Mouse (Mus musculus) MEL (cell line): ENCODE measurements around the gene Nudt9. TPM values are rescaled to one million over a fixed set of nuclear protein-coding genes. Genes with fewer than 3 reads are reported as not detected.
A peak's percentile ranks its signal among the peaks of the same experiment; 100 is the strongest.

Experiments
- DNase-seq: peaks from one replicate; pipeline ENCODE4 v3.0.0; 2011; ENCODE audit warnings: low read depth, low spot score
- H3K27ac ChIP-seq: 2 replicates; pipeline ENCODE4 v1.5.1; 2012; ENCODE audit warnings: low read depth, mild to moderate bottlenecking, control low read depth, low read length, moderate library complexity; ENCODE audit not compliant: control insufficient read depth
- H3K27me3 ChIP-seq, 2 experiments: fragments of 150-350 bp in 1 of 2; sonication (generic) in 1 of 2; 2 replicates each; pipeline ENCODE4 v1.6.1; 2012; ENCODE audit warnings: low read length in 2 of 2, mild to moderate bottlenecking in 2 of 2, improper control_type of control experiment in 1 of 2, moderate library complexity in 1 of 2; ENCODE audit not compliant: insufficient read depth in 2 of 2, control insufficient read depth in 1 of 2
- H3K36me3 ChIP-seq, 2 experiments: 2 replicates each; pipeline ENCODE4 v1.6.1; 2012 to 2014; ENCODE audit warnings: low read length in 2 of 2, improper control_type of control experiment in 1 of 2, inconsistent platforms in 1 of 2, mild to moderate bottlenecking in 1 of 2; ENCODE audit not compliant: insufficient read depth in 2 of 2, control insufficient read depth in 1 of 2
- H3K4me1 ChIP-seq, 2 experiments: fragments of 150-350 bp in 1 of 2; sonication (generic) in 1 of 2; 2 replicates each; pipeline ENCODE4 v1.6.1; 2012; ENCODE audit warnings: low read length in 2 of 2, improper control_type of control experiment in 1 of 2, mild to moderate bottlenecking in 1 of 2; ENCODE audit not compliant: insufficient read depth in 2 of 2, control insufficient read depth in 1 of 2
- H3K4me3 ChIP-seq, 2 experiments: fragments of 150-350 bp in 1 of 2; sonication (generic) in 1 of 2; 2 replicates each; pipeline ENCODE4 v1.5.1; 2012; ENCODE audit warnings: low read depth in 2 of 2, low read length in 2 of 2, mild to moderate bottlenecking in 2 of 2, moderate library complexity in 2 of 2, control low read depth in 1 of 2, improper control_type of control experiment in 1 of 2; ENCODE audit not compliant: control insufficient read depth in 1 of 2, insufficient read depth in 1 of 2
- H3K79me2 ChIP-seq: 2 replicates; pipeline ENCODE4 v1.6.1; 2012; ENCODE audit warnings: mild to moderate bottlenecking, low read length, moderate library complexity; ENCODE audit not compliant: control insufficient read depth, poor library complexity, insufficient read depth
- H3K9ac ChIP-seq: 2 replicates; pipeline ENCODE4 v1.6.1; 2012; ENCODE audit warnings: low read depth, mild to moderate bottlenecking, control low read depth, low read length, moderate library complexity; ENCODE audit not compliant: control insufficient read depth, poor library complexity, severe bottlenecking
- H3K9me3 ChIP-seq: fragments of 150-350 bp; sonication (generic); replicated peaks from 2 replicates; pipeline ENCODE4 v1.6.1; 2012; ENCODE audit warnings: mild to moderate bottlenecking, low read length, improper control_type of control experiment, moderate library complexity; ENCODE audit not compliant: insufficient read depth
- BHLHE40 ChIP-seq: IDR thresholded peaks from 2 replicates; pipeline ENCODE4 v1.6.1; 2012; ENCODE audit warnings: low read depth, mild to moderate bottlenecking, inconsistent platforms, low read length, improper control_type of control experiment, borderline replicate concordance
- CHD1 ChIP-seq: IDR thresholded peaks from 2 replicates; pipeline ENCODE4 v1.6.1; 2012; ENCODE audit warnings: low read depth, mild to moderate bottlenecking, inconsistent platforms, low read length, improper control_type of control experiment
- CHD2 ChIP-seq: IDR thresholded peaks from 2 replicates; pipeline ENCODE4 v1.6.1; 2011; ENCODE audit warnings: low read length, improper control_type of control experiment
- CTCF ChIP-seq, 3 experiments: IDR thresholded peaks in 2 of 3; conservative IDR thresholded peaks in 1 of 3; 2 replicates each; pipeline ENCODE4 v1.5.1; 2011 to 2012; ENCODE audit warnings: low read length in 3 of 3, low read depth in 2 of 3, mild to moderate bottlenecking in 2 of 3, improper control_type of control experiment in 1 of 3, inconsistent platforms in 1 of 3, mixed read lengths in 1 of 3, moderate library complexity in 1 of 3; ENCODE audit not compliant: control insufficient read depth in 1 of 3, insufficient read depth in 1 of 3, poor library complexity in 1 of 3, severe bottlenecking in 1 of 3
- E2F4 ChIP-seq: IDR thresholded peaks from 2 replicates; pipeline ENCODE4 v1.6.1; 2011; ENCODE audit warnings: low read depth, low read length, improper control_type of control experiment, borderline replicate concordance
- ELF1 ChIP-seq: IDR thresholded peaks from 2 replicates; pipeline ENCODE4 v1.6.1; 2014; ENCODE audit warnings: low read depth, mild to moderate bottlenecking, inconsistent platforms, low read length, improper control_type of control experiment, moderate library complexity
- EP300 ChIP-seq, 2 experiments: IDR thresholded peaks; 2 replicates each; pipeline ENCODE4 v1.6.1; 2011; ENCODE audit warnings: improper control_type of control experiment in 2 of 2, low read length in 2 of 2, low read depth in 1 of 2, mild to moderate bottlenecking in 1 of 2
- ETS1 ChIP-seq: IDR thresholded peaks from 2 replicates; pipeline ENCODE4 v1.6.1; 2012; ENCODE audit warnings: low read depth, mild to moderate bottlenecking, inconsistent platforms, low read length, improper control_type of control experiment, moderate library complexity
- GABPA ChIP-seq: IDR thresholded peaks from 2 replicates; pipeline ENCODE4 v1.6.1; 2012; ENCODE audit warnings: low read depth, mild to moderate bottlenecking, inconsistent platforms, low read length, improper control_type of control experiment, moderate library complexity
- GATA1 ChIP-seq: IDR thresholded peaks from 2 replicates; pipeline ENCODE4 v1.6.1; 2011; ENCODE audit warnings: low read depth, low read length, improper control_type of control experiment
- JUND ChIP-seq: IDR thresholded peaks from 2 replicates; pipeline ENCODE4 v1.6.1; 2011; ENCODE audit warnings: low read depth, mild to moderate bottlenecking, improper control_type of control experiment, low read length
- KAT2A ChIP-seq: conservative IDR thresholded peaks from 2 replicates; pipeline ENCODE4 v1.6.1; 2012; ENCODE audit warnings: low read depth, low read length, improper control_type of control experiment, inconsistent platforms
- MAFK ChIP-seq: IDR thresholded peaks from 2 replicates; pipeline ENCODE4 v1.6.1; 2011; ENCODE audit warnings: low read depth, mild to moderate bottlenecking, low read length, improper control_type of control experiment, borderline replicate concordance
- MAX ChIP-seq: IDR thresholded peaks from 2 replicates; pipeline ENCODE4 v1.6.1; 2011; ENCODE audit warnings: low read length, improper control_type of control experiment
- MAZ ChIP-seq: IDR thresholded peaks from 2 replicates; pipeline ENCODE4 v1.6.1; 2012; ENCODE audit warnings: low read depth, mild to moderate bottlenecking, inconsistent platforms, low read length, improper control_type of control experiment
- MEF2A ChIP-seq: IDR thresholded peaks from 2 replicates; pipeline ENCODE4 v1.6.1; 2014; ENCODE audit warnings: low read depth, mild to moderate bottlenecking, inconsistent platforms, low read length, improper control_type of control experiment; ENCODE audit not compliant: poor library complexity, insufficient replicate concordance, severe bottlenecking; ENCODE audit errors: extremely low read depth
- MXI1 ChIP-seq: IDR thresholded peaks from 2 replicates; pipeline ENCODE4 v1.6.1; 2011; ENCODE audit warnings: mild to moderate bottlenecking, low read depth, low read length, improper control_type of control experiment
- MYB ChIP-seq: IDR thresholded peaks from 2 replicates; pipeline ENCODE4 v1.6.1; 2011; ENCODE audit warnings: mild to moderate bottlenecking, low read depth, low read length, improper control_type of control experiment
- MYC ChIP-seq: IDR thresholded peaks from 2 replicates; pipeline ENCODE4 v1.6.1; 2011; ENCODE audit warnings: low read depth, mild to moderate bottlenecking, low read length, improper control_type of control experiment, moderate library complexity
- NELFE ChIP-seq: IDR thresholded peaks from 2 replicates; pipeline ENCODE4 v1.6.1; 2011; ENCODE audit warnings: low read depth, low read length, improper control_type of control experiment
- NRF1 ChIP-seq: IDR thresholded peaks from 2 replicates; pipeline ENCODE4 v1.6.1; 2014; ENCODE audit warnings: low read depth, mild to moderate bottlenecking, inconsistent platforms, low read length, improper control_type of control experiment, moderate library complexity; ENCODE audit not compliant: poor library complexity, insufficient read depth, severe bottlenecking
- POLR2A ChIP-seq, 2 experiments: IDR thresholded peaks; 2 replicates each; pipeline ENCODE4 v1.6.1; 2011 to 2012; ENCODE audit warnings: low read length in 2 of 2, mild to moderate bottlenecking in 2 of 2, control low read depth in 1 of 2, improper control_type of control experiment in 1 of 2, low read depth in 1 of 2, moderate library complexity in 1 of 2; ENCODE audit not compliant: control insufficient read depth in 1 of 2, insufficient read depth in 1 of 2, poor library complexity in 1 of 2
- POLR2AphosphoS2 ChIP-seq: IDR thresholded peaks from 2 replicates; pipeline ENCODE4 v1.6.1; 2011; ENCODE audit warnings: low read length, improper control_type of control experiment
- POLR2AphosphoS5 ChIP-seq: IDR thresholded peaks from 2 replicates; pipeline ENCODE4 v1.6.1; 2012; ENCODE audit warnings: low read depth, borderline replicate concordance, mild to moderate bottlenecking, inconsistent platforms, low read length, moderate library complexity, mixed read lengths
- RAD21 ChIP-seq: IDR thresholded peaks from 2 replicates; pipeline ENCODE4 v1.6.1; 2011; ENCODE audit warnings: mild to moderate bottlenecking, low read depth, low read length, improper control_type of control experiment
- RCOR1 ChIP-seq: IDR thresholded peaks from 2 replicates; pipeline ENCODE4 v1.6.1; 2012; ENCODE audit warnings: low read depth, mild to moderate bottlenecking, inconsistent platforms, low read length, improper control_type of control experiment
- SIN3A ChIP-seq: IDR thresholded peaks from 2 replicates; pipeline ENCODE4 v1.6.1; 2012; ENCODE audit warnings: low read length, improper control_type of control experiment, inconsistent platforms
- TAL1 ChIP-seq: IDR thresholded peaks from 2 replicates; pipeline ENCODE4 v1.6.1; 2012; ENCODE audit warnings: mild to moderate bottlenecking, inconsistent platforms, low read length, moderate library complexity, mixed read lengths
- TCF12 ChIP-seq: IDR thresholded peaks from 2 replicates; pipeline ENCODE4 v1.6.1; 2014; ENCODE audit warnings: low read depth, mild to moderate bottlenecking, inconsistent platforms, low read length, improper control_type of control experiment, moderate library complexity
- UBTF ChIP-seq: IDR thresholded peaks from 2 replicates; pipeline ENCODE4 v1.6.1; 2012; ENCODE audit warnings: low read depth, mild to moderate bottlenecking, inconsistent platforms, low read length, improper control_type of control experiment, moderate library complexity, borderline replicate concordance; ENCODE audit not compliant: insufficient read depth
- USF1 ChIP-seq: IDR thresholded peaks from 2 replicates; pipeline ENCODE4 v1.6.1; 2014; ENCODE audit warnings: low read depth, mild to moderate bottlenecking, inconsistent platforms, low read length, improper control_type of control experiment, moderate library complexity
- USF2 ChIP-seq, 2 experiments: IDR thresholded peaks; 2 replicates each; pipeline ENCODE4 v1.6.1; 2011 to 2012; ENCODE audit warnings: improper control_type of control experiment in 2 of 2, low read length in 2 of 2, borderline replicate concordance in 1 of 2, inconsistent platforms in 1 of 2, low read depth in 1 of 2, mild to moderate bottlenecking in 1 of 2; ENCODE audit not compliant: insufficient read depth in 1 of 2
- ZMIZ1 ChIP-seq: IDR thresholded peaks from 2 replicates; pipeline ENCODE4 v1.6.1; 2012; ENCODE audit warnings: low read depth, mild to moderate bottlenecking, inconsistent platforms, low read length, improper control_type of control experiment, moderate library complexity
- ZNF384 ChIP-seq: IDR thresholded peaks from 2 replicates; pipeline ENCODE4 v1.6.1; 2012; ENCODE audit warnings: low read depth, mild to moderate bottlenecking, inconsistent platforms, low read length, improper control_type of control experiment
- polyA plus RNA-seq, 2 experiments: library from polyadenylated mRNA; stranded (reverse) in 1 of 2; unstranded in 1 of 2; fragments of >175 nt in 1 of 2; fragments of >200 nt in 1 of 2; gene quantifications; 2 replicates each; pipeline versions ENCODE4 v1.2.1 to v1.2.4; 2012; ENCODE audit warnings: low replicate concordance in 2 of 2, low read depth in 1 of 2; ENCODE audit not compliant: insufficient read length in 2 of 2, insufficient read depth in 1 of 2, missing spikeins in 1 of 2
- total RNA-seq: library from RNA; depleted of rRNA; stranded (reverse); fragments of 300-350 nt; gene quantifications from 2 replicates; pipeline ENCODE4 v1.2.3, GENCODE M21; 2012

Nudt9 gene
- total and polyA plus RNA-seq, 3 experiments = 102 to 125 TPM; not detected in 1

DNA sequence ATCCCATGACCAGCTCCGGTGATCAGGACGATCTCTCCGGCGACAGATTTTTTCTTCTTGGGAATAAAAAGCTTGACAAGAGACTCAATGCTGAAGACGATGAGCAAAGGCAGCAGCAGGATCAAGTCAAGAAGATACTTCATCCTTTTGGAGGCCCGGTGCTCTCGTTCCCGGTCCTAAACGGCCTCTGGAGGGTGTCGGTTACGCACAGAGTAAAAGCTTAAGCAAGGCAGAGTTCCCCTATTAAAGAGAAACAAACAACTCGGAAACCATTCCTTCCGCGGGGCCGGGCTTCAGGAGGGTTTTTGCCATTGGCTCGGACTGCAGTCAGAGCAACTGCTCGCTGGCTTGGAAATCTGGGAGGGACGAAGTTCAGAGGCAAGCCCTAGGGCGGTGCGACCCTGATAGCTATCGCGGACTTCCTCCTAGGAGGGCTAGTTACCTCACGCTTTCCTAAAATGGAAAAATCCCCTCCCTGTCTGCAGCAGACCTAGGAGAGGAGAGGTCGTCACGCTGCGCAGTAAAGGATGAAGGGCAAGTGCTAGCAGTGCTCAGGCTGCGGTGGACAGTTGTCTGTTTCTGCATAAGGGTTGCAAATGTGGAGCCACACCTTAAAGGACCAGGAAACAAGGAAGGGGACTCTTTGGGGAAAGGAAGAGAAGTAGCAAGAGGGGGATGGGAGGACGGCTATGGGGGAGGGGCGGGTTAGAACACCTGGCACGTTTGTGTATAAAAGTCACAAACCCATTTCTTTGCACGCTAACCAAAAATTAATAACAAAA is 24.3 kb upstream of the Nudt9 start, which contains the start of gene Hsd17b11:
Gene Hsd17b11 (minus strand): TSS at position 323 of the 782 bp plus-strand sequence.
- H3K79me2 ChIP-seq = peaks cover 6% of the 10 kb centered on the region
- peaks cover 0 to 21% of the 10 kb centered on the region in 2 experiments; a peak in 2 of 4 replicates for H3K36me3 ChIP-seq
- H3K9me3 ChIP-seq = no peaks in the 10 kb centered on the region
- H3K4me3 ChIP-seq = peak within 1 kb of the TSS; percentile 92 to 93
- peak within 1 kb of the TSS; percentile 85 for H3K9ac ChIP-seq
- peak within 1 kb of the TSS; percentile 94 for H3K27ac ChIP-seq
- DNase-seq = peak; percentile 94
- no peaks in the 10 kb centered on the region for H3K27me3 ChIP-seq
- H3K4me1 ChIP-seq = peaks cover 5 to 20% of the 10 kb centered on the region in 2 experiments
- TF ChIP-seq POLR2A (IDR thresholded peaks at IDR 0.05; ENCODE audit: control insufficient read depth in 1 of 2, insufficient read depth in 1 of 2, low read depth in 1 of 2, low read length in 2 of 2, poor library complexity in 1 of 2) = peak; percentile 43 to 76; a peak in 3 of 4 replicates
- TF ChIP-seq MEF2A = no peak
- no peak for TF ChIP-seq RAD21
- no peak for TF ChIP-seq EP300 (IDR thresholded peaks at IDR 0.05; ENCODE audit: low read depth in 1 of 2, low read length in 2 of 2)
- peak; percentile 16; the same call in 1 of the 2 replicates for TF ChIP-seq ELF1
- TF ChIP-seq UBTF = no peak
- no peak for TF ChIP-seq MYC
- TF ChIP-seq NRF1 = no peak; the same call in 1 of the 2 replicates
- peak; percentile 86 for TF ChIP-seq SIN3A
- no peak for TF ChIP-seq KAT2A
- no peak; the same call in 1 of the 2 replicates for TF ChIP-seq TCF12
- TF ChIP-seq GABPA = no peak
- no peak for TF ChIP-seq USF2 (IDR thresholded peaks at IDR 0.05; ENCODE audit: borderline replicate concordance in 1 of 2, insufficient read depth in 1 of 2, low read depth in 1 of 2, low read length in 2 of 2)
- no peak for TF ChIP-seq TAL1
- TF ChIP-seq CTCF (IDR thresholded peaks at IDR 0.05 in 2 of 3, conservative IDR thresholded peaks at IDR 0.05 in 1 of 3; ENCODE audit: control insufficient read depth in 1 of 3, insufficient read depth in 1 of 3, low read depth in 2 of 3, low read length in 3 of 3, poor library complexity in 1 of 3, severe bottlenecking in 1 of 3) = no peak
- TF ChIP-seq MAX = peak; percentile 17; the same call in 1 of the 2 replicates
- TF ChIP-seq NELFE = peak; percentile 67
- peak; percentile 41; the same call in 1 of the 2 replicates for TF ChIP-seq ETS1
- TF ChIP-seq BHLHE40 = peak; percentile 86
- peak; percentile 51; the same call in 1 of the 2 replicates for TF ChIP-seq GATA1
- no peak for TF ChIP-seq E2F4
- TF ChIP-seq JUND = 0 out of 2 replicates have a peak, but pooled peaks have one; percentile 44
- TF ChIP-seq ZNF384 = no peak
- TF ChIP-seq MAFK = no peak
- no peak; the same call in 1 of the 2 replicates for TF ChIP-seq RCOR1
- TF ChIP-seq MXI1 = 0 out of 2 replicates have a peak, but pooled peaks have one; percentile 40
- TF ChIP-seq POLR2AphosphoS5 = no peak
- TF ChIP-seq ZMIZ1 = peak; percentile 75; the same call in 1 of the 2 replicates
- no peak; the same call in 1 of the 2 replicates for TF ChIP-seq CHD1
- TF ChIP-seq POLR2AphosphoS2 = peak; percentile 56; the same call in 1 of the 2 replicates
- peak; percentile 91 for TF ChIP-seq CHD2
- TF ChIP-seq MAZ = 0 out of 2 replicates have a peak, but pooled peaks have one; percentile 48
- TF ChIP-seq USF1 = no peak
- no peak for TF ChIP-seq MYB
